7 mouse cellular contexts compared by ENCODE assay signal in genomic region chr13:112801381-112802004, GRCm38 (mm10). TPM values are rescaled to one million over a fixed set of nuclear protein-coding genes. Genes with fewer than 3 reads are reported as not detected.
DNase-seq lines count a peak whose midpoint lies in the region; ATAC-seq lines count a peak whose summit lies in the region.

No protein-coding gene starts in this region.

- no peaks in the 10 kb centered on the region for H3K9me3 ChIP-seq in heart, embryonic 10.5 days
- H3K9me3 ChIP-seq in lung, embryonic 15.5 days = no peaks in the 10 kb centered on the region

- H3K36me3 ChIP-seq in heart, embryonic 10.5 days = peaks cover 10% of the 10 kb centered on the region
- H3K36me3 ChIP-seq in lung, embryonic 15.5 days = peaks cover 14% of the 10 kb centered on the region

- peak overlapping the region; percentile 64 for H3K4me2 ChIP-seq in lung, embryonic 15.5 days

- peak; percentile 8 to 38 for DNase-seq in urinary bladder, adult 18-20 months (ENCODE audit: low spot score in 2 of 2)
- DNase-seq in urinary bladder, postnatal 10 days (ENCODE audit: low spot score) = no peak
- peak; percentile 26 for DNase-seq in cerebellum, adult 8-10 months
- DNase-seq in heart, embryonic 10.5 days (ENCODE audit: low spot score) = peak; percentile 81
- DNase-seq in kidney, postnatal 10 days = peak; percentile 53
- DNase-seq in right cerebral cortex, postnatal 14 days = peak; percentile 18

- H3K27ac ChIP-seq in heart, embryonic 10.5 days = peak overlapping the region; percentile 96
- peak overlapping the region; percentile 97 for H3K27ac ChIP-seq in lung, embryonic 15.5 days

- 1% methylated on average over 23 of the region's 23 CpGs for WGBS in heart, embryonic 10.5 days
- WGBS in lung, embryonic 15.5 days = 2% methylated on average over 21 of the region's 23 CpGs

- peak overlapping the region; percentile 92 for H3K4me3 ChIP-seq in heart, embryonic 10.5 days
- peak overlapping the region; percentile 83 for H3K4me3 ChIP-seq in lung, embryonic 15.5 days

- peaks cover 10% of the 10 kb centered on the region; the same call in 1 of the 2 replicates for H3K4me1 ChIP-seq in heart, embryonic 10.5 days
- peaks cover 11% of the 10 kb centered on the region; the same call in 1 of the 2 replicates for H3K4me1 ChIP-seq in lung, embryonic 15.5 days

- peak overlapping the region; percentile 92 for H3K9ac ChIP-seq in lung, embryonic 15.5 days

- peak; percentile 73 for ATAC-seq in lung, embryonic 15.5 days (ENCODE audit: borderline replicate concordance, extremely low read depth, low FRiP score, low TSS enrichment)

- no peaks in the 10 kb centered on the region for H3K27me3 ChIP-seq in heart, embryonic 10.5 days (ENCODE audit: insufficient read depth, poor library complexity, severe bottlenecking)
- H3K27me3 ChIP-seq in lung, embryonic 15.5 days = no peaks in the 10 kb centered on the region

RNA-seq across cellular contexts. Expression of gene Plpp1, which starts 0.9 kb away (rescaled TPM):
- 39.6 and 41.3 TPM in 2 replicates for polyA plus RNA-seq in heart, embryonic 10.5 days (2016; fragmentation: Nextera tagmentation; extraction: Ambion mirVana)
- polyA plus RNA-seq in lung, embryonic 15.5 days (2015; fragmentation: Nextera tagmentation; extraction: Ambion mirVana) = 76.5 TPM in 2 replicates
